Mouse (Mus musculus): Measurements from ENCODE around the gene Rxra. TPM values are rescaled to one million over a fixed set of nuclear protein-coding genes. Genes with fewer than 3 reads are reported as not detected.

Gene Rxra
- polyA plus RNA-seq, 1 experiment from 2014 or later = 4.7 TPM

DNA sequence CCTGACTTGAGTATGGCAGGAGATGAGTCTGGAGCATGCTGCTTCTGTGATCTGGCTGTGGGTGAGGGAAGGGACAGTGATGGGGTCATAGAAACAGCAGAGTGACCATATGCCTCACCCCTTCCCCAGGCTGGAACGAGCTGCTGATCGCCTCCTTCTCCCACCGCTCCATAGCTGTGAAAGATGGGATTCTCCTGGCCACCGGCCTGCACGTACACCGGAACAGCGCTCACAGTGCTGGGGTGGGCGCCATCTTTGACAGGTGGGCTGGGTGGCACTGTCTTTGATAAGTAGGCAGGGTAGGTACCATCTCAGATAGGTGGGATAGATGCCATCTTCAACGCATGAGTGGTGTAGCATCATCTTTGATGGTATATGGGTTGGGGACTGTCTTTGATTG, 77.9 kb downstream of the Rxra start:
- H3K9me3 ChIP-seq (replicated peaks) = no peaks in the 10 kb centered on the region
- ATAC-seq (ENCODE audit: insufficient read depth) = no peak
- no peak overlapping the region for H3K9ac ChIP-seq
- H3K4me3 ChIP-seq (replicated peaks) = no peak overlapping the region
- H3K4me1 ChIP-seq (replicated peaks) = peaks cover 24% of the 10 kb centered on the region
- 85% methylated on average over 9 of the region's 9 CpGs for WGBS (ENCODE audit: insufficient replicate concordance)
- no peak overlapping the region for H3K4me2 ChIP-seq
- H3K27me3 ChIP-seq = no peaks in the 10 kb centered on the region
- H3K27ac ChIP-seq (replicated peaks) = no peak overlapping the region
- H3K36me3 ChIP-seq (replicated peaks) = peaks cover 59% of the 10 kb centered on the region

DNA sequence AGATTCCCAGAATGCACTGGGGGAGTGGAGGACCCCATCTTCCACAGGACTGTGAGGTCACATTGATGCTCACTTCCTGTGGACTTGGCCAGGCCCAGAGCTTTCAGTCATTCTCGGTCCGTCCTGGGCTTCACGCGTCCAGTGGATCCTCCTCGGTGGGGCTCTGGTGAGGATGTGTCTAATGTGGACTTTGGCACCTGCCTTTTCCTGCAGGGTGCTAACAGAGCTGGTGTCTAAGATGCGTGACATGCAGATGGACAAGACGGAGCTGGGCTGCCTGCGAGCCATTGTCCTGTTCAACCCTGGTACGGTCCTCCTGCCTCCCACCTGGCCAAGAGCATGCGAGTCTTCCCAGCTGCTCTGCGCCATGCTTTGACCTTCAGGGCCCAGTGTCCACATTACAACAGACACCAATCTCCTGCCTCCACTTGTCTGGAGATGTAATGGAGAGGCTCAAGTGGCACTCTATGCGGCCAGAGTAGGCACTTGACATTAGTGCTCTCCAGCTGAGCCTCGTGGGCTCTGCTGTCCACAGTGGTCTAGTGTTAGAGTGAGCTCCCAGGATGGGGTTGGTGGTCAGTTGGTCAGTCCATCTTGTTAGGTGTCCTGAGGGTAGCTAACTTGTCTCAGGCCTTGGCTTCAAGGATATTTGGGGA, 79.9 kb downstream of the Rxra start:
- Histone ChIP-seq H3K9ac (no peak overlapping the region), H3K27ac (replicated peaks) (no peak overlapping the region), H3K4me2 (no peak overlapping the region), H3K9me3 (replicated peaks) (no peaks in the 10 kb centered on the region), H3K36me3 (replicated peaks) (peaks cover 51% of the 10 kb centered on the region), H3K4me1 (replicated peaks) (peaks cover 26% of the 10 kb centered on the region), H3K27me3 (no peaks in the 10 kb centered on the region), H3K4me3 (replicated peaks) (no peak overlapping the region)
- WGBS (ENCODE audit: insufficient replicate concordance) = 86% methylated on average over 13 of the region's 13 CpGs
- ATAC-seq (ENCODE audit: insufficient read depth) = no peak

DNA sequence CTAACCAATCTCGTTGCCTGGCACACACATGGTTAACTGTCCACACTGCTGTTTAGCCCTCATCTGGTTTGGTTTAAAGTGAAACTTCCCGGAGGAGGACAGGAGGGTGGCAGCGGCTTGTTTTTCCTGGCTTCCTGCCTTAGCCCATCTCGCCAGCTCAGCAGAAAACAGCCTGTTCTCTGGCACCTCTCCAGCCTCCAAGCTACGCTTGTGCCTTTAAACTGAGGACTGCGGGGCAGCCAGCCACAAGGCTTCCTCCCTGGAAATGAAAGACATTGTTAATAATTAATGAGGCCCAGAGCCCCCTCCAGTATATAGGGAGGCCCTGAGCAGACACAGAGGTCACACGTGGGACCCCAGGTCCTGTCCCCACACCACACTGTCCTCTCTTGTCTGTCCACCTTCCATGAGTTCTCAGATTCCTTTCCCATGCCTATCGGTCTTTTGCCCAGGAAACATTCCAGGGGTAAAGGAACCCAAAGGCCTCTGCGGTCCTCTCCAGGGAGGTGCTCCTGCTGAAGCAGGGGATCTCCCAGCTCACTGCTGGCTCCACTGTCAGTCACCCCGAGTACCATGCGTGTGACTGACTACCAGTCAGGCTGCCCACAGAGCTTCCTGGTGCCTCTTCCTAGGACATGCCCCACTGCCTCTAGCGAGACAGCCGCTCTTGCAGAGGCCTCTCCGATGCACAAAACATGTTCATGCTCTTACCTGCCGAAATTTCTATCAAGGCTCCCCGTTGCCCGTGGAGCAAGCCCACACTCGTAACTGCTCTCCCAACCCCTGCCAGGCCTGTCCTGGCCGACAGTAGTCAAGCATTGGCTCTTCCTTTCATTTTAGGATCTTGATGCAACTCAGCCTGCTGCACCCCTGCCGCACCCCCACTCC, 82.4 kb downstream of the Rxra start:
- peaks cover 26% of the 10 kb centered on the region for H3K36me3 ChIP-seq (replicated peaks)
- peak; percentile 70 for ATAC-seq (ENCODE audit: insufficient read depth)
- no peak overlapping the region for H3K9ac ChIP-seq
- H3K4me1 ChIP-seq (replicated peaks) = peaks cover 28% of the 10 kb centered on the region
- no peaks in the 10 kb centered on the region for H3K27me3 ChIP-seq
- no peaks in the 10 kb centered on the region for H3K9me3 ChIP-seq (replicated peaks)
- 0 out of 2 replicates have a peak overlapping the region, but pooled peaks have one; percentile 8 for H3K4me2 ChIP-seq
- no peak overlapping the region for H3K4me3 ChIP-seq (replicated peaks)
- H3K27ac ChIP-seq (replicated peaks) = peak overlapping the region; percentile 72
- 29% methylated on average over 20 of the region's 20 CpGs for WGBS (ENCODE audit: insufficient replicate concordance)

DNA sequence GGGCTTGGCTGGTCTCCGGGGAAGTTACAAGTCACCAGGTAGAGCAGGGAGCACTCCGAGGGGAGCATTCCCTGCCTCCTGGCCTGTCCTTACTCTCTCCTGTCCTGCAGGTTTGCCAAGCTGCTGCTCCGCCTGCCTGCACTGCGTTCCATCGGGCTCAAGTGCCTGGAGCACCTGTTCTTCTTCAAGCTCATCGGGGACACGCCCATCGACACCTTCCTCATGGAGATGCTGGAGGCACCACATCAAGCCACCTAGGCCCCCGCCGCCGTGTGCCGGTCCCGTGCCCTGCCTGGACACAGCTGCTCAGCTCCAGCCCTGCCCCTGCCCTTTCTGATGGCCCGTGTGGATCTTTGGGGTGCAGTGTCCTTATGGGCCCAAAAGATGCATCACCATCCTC, 83.2 kb downstream of the Rxra start:
- Histone ChIP-seq H3K9ac (no peak overlapping the region), H3K4me1 (replicated peaks) (peaks cover 28% of the 10 kb centered on the region), H3K9me3 (replicated peaks) (no peaks in the 10 kb centered on the region), H3K27ac (replicated peaks) (no peak overlapping the region), H3K4me3 (replicated peaks) (no peak overlapping the region), H3K27me3 (no peaks in the 10 kb centered on the region), H3K4me2 (no peak overlapping the region), H3K36me3 (replicated peaks) (peaks cover 20% of the 10 kb centered on the region)
- ATAC-seq (ENCODE audit: insufficient read depth) = no peak
- 83% methylated on average over 14 of the region's 14 CpGs for WGBS (ENCODE audit: insufficient replicate concordance)

DNA sequence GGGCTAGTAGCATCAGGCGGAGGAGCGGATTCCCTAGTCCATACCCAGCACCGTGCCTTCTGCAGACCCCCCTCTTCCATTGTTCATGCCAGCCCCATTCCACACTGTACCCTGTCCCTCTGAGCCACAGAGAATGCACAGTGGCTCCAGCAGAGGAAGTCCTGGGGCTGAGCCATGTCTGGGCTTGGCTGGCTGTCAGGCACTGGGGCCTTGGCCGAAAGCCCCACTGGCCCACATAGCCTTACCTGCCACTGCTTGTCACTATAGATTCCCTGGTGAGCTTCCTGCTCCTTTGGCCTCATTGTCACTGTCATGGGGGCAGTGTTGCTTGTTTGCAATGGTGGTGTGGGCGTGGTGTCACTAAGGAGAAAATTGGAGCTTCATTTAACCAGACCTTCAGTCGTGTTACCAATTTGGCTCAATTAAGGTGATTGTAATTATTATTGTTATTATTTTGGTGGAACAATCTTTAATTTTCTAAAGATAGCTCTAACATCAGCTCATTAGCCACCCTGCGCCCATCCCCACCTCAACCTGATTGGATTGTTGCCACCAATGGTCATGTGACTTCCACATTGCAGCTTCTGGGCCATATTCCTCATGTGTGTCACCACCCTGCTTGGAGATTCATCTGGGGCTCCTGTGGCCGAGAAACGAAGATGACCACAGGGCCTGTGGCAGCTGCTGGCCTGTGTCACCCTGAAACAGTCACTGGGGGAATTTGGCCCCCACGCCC, 85.2 kb downstream of the Rxra start:
- Histone ChIP-seq H3K4me3 (replicated peaks) (no peak overlapping the region), H3K9ac (no peak overlapping the region), H3K9me3 (replicated peaks) (no peaks in the 10 kb centered on the region), H3K27me3 (no peaks in the 10 kb centered on the region), H3K27ac (replicated peaks) (no peak overlapping the region), H3K4me1 (replicated peaks) (peaks cover 28% of the 10 kb centered on the region), H3K36me3 (replicated peaks) (peaks cover 13% of the 10 kb centered on the region), H3K4me2 (no peak overlapping the region)
- 74% methylated on average over 10 of the region's 10 CpGs for WGBS (ENCODE audit: insufficient replicate concordance)
- ATAC-seq (ENCODE audit: insufficient read depth) = no peak

DNA sequence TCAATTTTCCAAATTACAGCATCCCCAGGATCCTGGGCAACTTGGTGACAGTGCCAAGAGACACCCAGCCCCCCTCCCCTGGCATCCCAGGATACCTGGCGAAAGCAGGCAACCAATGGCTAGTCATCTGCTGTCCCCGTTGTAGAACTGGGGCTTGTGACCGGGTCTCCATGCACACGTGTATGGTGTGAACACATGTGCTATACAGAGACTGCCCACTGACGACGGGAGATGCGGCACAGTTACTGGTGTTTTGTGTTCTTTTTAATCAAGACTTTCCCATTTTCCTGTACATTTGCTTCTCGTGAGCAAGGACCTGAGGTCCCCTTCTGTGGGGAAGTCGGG, 85.7 kb downstream of the Rxra start:
- H3K9me3 ChIP-seq (replicated peaks) = no peaks in the 10 kb centered on the region
- WGBS (ENCODE audit: insufficient replicate concordance) = 71% methylated on average over 9 of the region's 9 CpGs
- no peak for ATAC-seq (ENCODE audit: insufficient read depth)

DNA sequence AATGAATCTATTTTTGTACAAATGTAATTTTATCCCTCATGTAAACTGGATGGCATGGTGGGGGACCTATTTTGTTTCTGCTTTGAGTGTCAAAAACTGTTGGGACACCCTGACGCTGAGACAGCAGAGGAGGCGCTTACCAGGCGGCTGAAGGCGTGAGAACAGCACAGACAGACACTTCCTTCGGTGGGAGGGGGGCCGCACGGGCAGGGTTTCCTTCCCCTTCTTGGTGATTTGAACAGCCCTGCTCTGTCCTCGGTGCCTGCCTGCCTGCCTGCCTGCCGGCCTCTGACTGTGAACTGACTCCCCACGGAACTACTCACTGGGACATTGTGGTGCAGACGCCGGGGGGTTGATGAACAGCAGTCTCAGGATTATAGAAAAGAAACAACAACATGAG, 86.3 kb downstream of the Rxra start:
- H3K27ac ChIP-seq (replicated peaks) = no peak overlapping the region

More for the DNA sequence above, 85.7 kb downstream of the Rxra start:
- no peak overlapping the region for H3K4me2 ChIP-seq
- no peak overlapping the region for H3K9ac ChIP-seq
- peaks cover 28% of the 10 kb centered on the region for H3K4me1 ChIP-seq (replicated peaks)
- peaks cover 13% of the 10 kb centered on the region for H3K36me3 ChIP-seq (replicated peaks)
- no peak overlapping the region for H3K4me3 ChIP-seq (replicated peaks)
- no peaks in the 10 kb centered on the region for H3K27me3 ChIP-seq
- H3K27ac ChIP-seq (replicated peaks) = no peak overlapping the region

DNA sequence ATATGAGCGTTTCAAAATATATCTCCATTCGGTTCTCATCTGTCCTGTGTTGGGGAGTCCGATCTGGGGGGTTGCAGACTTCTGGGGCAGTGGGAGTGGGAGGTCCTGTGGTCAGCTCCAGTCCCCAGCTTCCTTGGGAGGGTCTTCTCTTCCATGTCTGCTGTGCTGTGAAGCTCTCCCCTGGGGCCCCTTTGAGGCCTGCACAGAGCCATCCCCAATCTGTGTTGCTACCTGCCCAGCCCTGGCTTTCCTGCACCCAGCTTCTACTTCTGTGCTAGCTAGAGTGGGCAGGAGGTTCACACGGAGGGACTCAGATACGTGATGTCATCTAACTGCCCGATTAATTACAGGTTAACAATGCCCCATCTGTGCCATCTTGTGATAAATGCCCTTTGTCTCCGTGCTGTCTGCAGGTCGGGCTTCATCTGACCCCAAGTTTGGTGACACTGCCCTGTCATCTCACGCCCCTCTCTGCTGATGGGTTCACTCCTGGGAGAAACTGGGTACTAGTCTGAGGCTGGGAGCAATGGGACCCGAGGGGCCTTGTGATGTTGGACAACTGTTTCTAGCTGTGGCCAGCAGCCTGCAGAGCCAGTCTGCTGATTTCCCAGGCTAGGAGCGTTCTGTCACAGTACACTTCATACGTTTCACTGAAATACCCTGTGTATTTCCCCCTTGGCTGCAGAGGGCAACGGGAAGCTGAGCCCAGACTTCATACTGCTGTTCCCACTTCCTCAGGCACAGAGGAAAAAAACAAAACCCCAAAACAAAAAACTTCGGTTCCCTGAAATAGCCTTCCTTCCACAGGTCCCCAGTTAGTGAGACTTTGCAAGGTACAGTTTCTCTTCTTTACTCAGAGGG, 86.9 kb downstream of the Rxra start:
- Histone ChIP-seq H3K9me3 (replicated peaks) (no peaks in the 10 kb centered on the region), H3K9ac (no peak overlapping the region), H3K4me2 (no peak overlapping the region), H3K27me3 (no peaks in the 10 kb centered on the region), H3K4me3 (replicated peaks) (no peak overlapping the region), H3K36me3 (replicated peaks) (peaks cover 13% of the 10 kb centered on the region), H3K27ac (replicated peaks) (no peak overlapping the region), H3K4me1 (replicated peaks) (peaks cover 17% of the 10 kb centered on the region)
- 56% methylated on average over 14 of the region's 14 CpGs for WGBS (ENCODE audit: insufficient replicate concordance)
- ATAC-seq (ENCODE audit: insufficient read depth) = no peak

More for the DNA sequence above, 86.3 kb downstream of the Rxra start:
- Histone ChIP-seq H3K27me3 (no peaks in the 10 kb centered on the region), H3K9me3 (replicated peaks) (no peaks in the 10 kb centered on the region), H3K36me3 (replicated peaks) (peaks cover 13% of the 10 kb centered on the region), H3K4me3 (replicated peaks) (no peak overlapping the region), H3K4me1 (replicated peaks) (peaks cover 23% of the 10 kb centered on the region), H3K9ac (no peak overlapping the region), H3K4me2 (no peak overlapping the region)
- no peak for ATAC-seq (ENCODE audit: insufficient read depth)
- WGBS (ENCODE audit: insufficient replicate concordance) = 31% methylated on average over 12 of the region's 12 CpGs

DNA sequence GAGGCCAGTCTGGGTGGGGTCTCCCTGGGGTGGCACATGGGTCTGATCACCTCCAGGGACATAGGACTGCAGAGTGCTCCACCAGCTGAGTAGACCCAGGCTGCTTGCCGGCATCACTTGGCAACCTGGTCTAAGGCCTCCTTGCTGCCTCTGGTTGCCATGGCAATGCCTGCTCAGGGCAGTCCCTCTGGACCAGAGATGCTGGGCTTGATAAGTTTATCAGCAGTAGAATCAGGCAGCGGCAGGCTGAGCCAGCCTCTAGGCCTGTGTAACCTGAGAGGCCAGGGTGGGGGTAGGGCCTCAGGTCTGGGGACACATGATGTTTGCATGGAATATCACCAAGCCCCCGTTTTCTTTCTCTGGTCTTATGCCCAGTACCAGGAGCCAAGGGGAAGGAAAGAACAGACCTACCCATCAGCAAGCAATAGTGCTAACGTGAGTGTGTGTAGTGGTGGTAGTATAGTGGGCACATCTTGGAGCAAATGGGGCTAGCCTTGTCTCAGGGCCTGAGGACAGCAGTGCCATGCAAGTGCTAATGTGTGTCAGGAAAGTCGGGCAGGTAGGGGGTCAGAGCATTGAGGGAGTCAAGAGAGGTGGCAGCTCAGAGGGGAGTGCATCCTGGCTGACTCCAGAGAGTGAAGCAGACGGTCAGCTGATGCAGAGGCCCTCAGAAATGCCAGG, 88.2 kb downstream of the Rxra start:
- Histone ChIP-seq H3K4me2 (no peak overlapping the region), H3K27me3 (peaks cover under 1% of the 10 kb centered on the region; the same call in 1 of the 2 replicates), H3K9ac (no peak overlapping the region), H3K4me3 (replicated peaks) (no peak overlapping the region), H3K27ac (replicated peaks) (no peak overlapping the region), H3K36me3 (replicated peaks) (peaks cover 11% of the 10 kb centered on the region), H3K9me3 (replicated peaks) (no peaks in the 10 kb centered on the region), H3K4me1 (replicated peaks) (peaks cover 6% of the 10 kb centered on the region; the same call in 1 of the 2 replicates)
- 46% methylated on average over 6 of the region's 6 CpGs for WGBS (ENCODE audit: insufficient replicate concordance)
- ATAC-seq (ENCODE audit: insufficient read depth) = peak; percentile 14; the same call in 1 of the 2 replicates

DNA sequence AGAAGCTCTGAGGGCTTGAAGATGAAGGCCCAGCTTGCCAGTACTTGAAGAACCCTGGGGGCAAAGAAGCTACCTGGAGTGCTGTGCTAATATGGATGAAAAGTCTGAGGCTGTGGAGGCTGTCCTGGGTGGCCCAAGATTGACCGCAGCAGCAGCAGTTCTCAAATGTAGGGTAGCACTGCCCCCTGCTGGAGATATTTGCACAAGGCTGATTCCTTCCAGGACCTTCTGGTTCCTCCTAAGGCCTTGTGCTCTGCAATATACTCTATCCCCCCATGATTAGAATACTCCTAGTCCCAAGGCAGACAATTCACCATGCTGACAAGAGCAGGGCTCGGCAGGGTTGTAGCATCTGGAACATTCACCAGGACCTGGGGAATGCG, 88.7 kb downstream of the Rxra start:
- no peak overlapping the region for H3K4me3 ChIP-seq (replicated peaks)
- H3K36me3 ChIP-seq (replicated peaks) = peaks cover 5% of the 10 kb centered on the region; the same call in 1 of the 2 replicates
- no peaks in the 10 kb centered on the region for H3K9me3 ChIP-seq (replicated peaks)
- H3K4me2 ChIP-seq = no peak overlapping the region
- no peak overlapping the region for H3K9ac ChIP-seq
- H3K27ac ChIP-seq (replicated peaks) = no peak overlapping the region
- ATAC-seq (ENCODE audit: insufficient read depth) = peak; percentile 47
- peaks cover 5% of the 10 kb centered on the region for H3K27me3 ChIP-seq
- peaks cover 6% of the 10 kb centered on the region; the same call in 1 of the 2 replicates for H3K4me1 ChIP-seq (replicated peaks)
- 24% methylated on average over 3 of the region's 3 CpGs for WGBS (ENCODE audit: insufficient replicate concordance)

All from liver, embryonic 15.5 days (tissue).